Mouse (Mus musculus) MN1 (cell line): ENCODE results near the gene Taf8.
A peak's percentile ranks its signal among the peaks of the same experiment; 100 is the strongest.

Experiments used
- DNase-seq: peaks from one replicate; pipeline ENCODE4 v3.0.0-alpha.2; 2016; ENCODE audit warnings: low spot score

Taf8 gene

GRCm38 (mm10) chr17:47484241-47484921 lies 17.7 kb downstream of the Taf8 start:
- DNase-seq = peak; percentile 78

DNA sequence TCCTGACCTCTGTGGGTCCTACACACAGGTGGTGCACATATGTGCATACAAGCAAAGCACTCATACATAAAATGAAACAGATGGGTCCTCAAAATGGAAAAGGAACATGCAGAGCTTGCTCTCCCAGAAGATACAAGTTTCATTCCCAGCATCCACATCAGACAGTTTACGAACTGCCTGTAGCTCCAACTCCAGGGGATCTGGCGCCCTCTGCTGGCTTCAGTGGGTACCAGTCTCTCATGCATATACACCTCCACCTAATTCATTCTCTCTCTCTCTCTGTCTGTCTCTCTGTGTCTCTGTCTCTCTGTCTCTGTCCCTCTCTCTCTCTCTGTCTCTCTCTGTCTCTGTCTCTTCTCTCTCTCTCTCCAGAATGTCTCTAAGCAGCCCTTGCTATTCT lies 19.7 kb downstream of the Taf8 start:
- peak; percentile 73 for DNase-seq

DNA sequence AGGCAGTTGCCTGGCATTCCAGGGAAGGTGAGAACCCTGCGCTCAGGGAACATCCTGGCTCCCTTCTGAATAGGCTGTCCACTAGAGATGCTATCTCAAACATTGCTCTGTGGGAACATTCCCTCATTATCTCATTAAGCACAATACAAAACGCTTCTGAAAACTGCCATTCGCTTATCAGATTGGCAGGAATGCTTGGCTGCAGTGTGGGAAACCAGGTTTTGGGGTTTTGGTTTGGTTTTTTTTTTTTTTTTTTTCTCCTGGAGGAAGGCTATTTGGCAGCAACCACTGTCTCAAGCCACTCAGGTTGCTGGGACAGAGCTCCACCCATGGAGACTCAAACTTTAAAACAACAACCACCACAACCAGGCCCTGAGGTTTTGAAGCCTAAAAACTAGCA lies 22.2 kb downstream of the Taf8 start:
- peak; percentile 53 for DNase-seq

- no peak for DNase-seq
These were observed 26.4 kb downstream of the Taf8 start for GRCm38 (mm10) chr17:47475714-47476113.

GRCm38 (mm10) chr17:47475181-47475580 lies 26.9 kb downstream of the Taf8 start:
- no peak for DNase-seq

GRCm38 (mm10) chr17:47474250-47474649 lies 27.8 kb downstream of the Taf8 start:
- no peak for DNase-seq

GRCm38 (mm10) chr17:47473434-47473974 lies 28.6 kb downstream of the Taf8 start:
- no peak for DNase-seq

GRCm38 (mm10) chr17:47472435-47473350 lies 29.4 kb downstream of the Taf8 start:
- DNase-seq = no peak

GRCm38 (mm10) chr17:47470686-47471085 lies 31.4 kb downstream of the Taf8 start:
- peak; percentile 94 for DNase-seq

DNA sequence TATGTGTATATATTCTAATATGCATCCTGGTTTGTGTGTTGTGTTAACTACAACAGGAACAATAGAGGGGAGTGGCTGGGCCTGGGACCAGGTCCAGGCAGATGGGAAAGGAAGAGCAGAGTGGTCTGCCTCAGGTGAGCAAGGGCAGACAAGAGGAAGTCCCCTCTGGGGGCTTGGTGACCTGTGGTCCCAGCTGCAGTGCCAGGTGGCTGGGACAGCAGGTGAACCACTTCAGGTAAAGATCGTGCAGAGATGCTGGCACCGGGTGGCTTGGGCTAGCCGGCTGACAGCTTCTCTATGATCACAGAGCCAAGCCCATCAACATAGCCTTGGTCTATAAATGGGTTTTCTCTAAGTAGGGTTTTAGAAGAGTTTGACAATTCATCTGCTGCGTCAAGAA lies 32.0 kb downstream of the Taf8 start:
- DNase-seq = no peak

DNA sequence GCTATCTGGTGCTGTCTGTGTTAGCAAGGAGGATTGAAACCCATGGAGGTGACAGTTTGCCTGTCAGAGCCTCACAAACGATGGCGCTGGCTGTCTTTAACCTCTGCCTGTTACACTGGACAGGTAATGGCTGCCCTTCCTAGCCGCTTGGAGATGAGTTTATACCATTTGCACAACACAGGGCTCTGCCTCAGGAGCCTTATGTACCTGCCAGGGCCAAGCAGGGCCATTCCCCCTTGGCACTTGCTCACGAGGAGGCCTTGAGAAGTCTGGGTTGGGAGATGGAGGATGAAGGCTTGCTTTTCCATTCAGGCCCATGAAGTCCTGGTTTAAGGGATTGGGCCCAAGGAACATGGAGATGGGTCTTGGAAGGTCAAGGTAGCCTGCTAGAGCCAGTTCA lies 32.5 kb downstream of the Taf8 start:
- no peak for DNase-seq

DNA sequence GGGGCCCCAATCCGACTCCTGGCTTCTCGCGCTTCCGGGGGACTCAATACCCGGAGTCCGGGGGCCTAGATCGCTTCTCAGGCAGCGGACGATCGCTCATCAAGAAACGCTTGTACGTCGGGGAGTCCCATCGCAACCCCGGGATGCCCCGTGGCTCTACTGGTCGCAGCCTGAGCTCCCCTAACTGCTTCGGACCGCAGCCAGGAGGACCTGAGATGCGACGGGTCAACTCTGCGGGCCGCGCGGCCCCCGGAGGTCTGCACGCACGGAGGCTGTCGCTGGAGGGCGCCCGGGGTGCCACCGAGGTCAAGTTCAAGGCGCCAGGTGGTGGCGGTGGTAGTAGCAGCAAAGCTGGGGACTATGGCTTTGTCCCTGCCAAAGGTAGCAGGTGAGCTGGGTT lies 33.6 kb downstream of the Taf8 start:
- DNase-seq = no peak

DNA sequence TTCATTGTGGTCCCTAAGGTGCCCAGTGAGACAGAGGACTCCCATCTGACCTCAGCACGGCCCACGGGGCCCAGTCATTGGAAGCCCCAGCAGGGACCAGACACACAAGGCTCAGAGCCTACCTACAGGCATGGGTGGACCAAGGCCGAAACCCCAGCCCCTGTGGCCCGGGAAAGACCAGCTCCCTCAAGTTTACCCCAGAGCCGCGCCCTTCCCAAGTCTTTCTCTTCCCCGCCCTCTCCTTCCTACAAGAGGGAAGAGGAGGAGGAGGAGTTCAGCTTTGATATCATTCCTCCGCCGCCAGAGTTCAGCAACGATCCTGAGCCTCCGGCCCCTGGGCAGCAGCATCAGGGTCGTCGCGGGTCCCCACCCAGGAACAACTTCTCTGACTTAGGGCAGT lies 34.0 kb downstream of the Taf8 start:
- no peak for DNase-seq

GRCm38 (mm10) chr17:47467659-47468058 lies 34.4 kb downstream of the Taf8 start:
- DNase-seq = no peak

DNA sequence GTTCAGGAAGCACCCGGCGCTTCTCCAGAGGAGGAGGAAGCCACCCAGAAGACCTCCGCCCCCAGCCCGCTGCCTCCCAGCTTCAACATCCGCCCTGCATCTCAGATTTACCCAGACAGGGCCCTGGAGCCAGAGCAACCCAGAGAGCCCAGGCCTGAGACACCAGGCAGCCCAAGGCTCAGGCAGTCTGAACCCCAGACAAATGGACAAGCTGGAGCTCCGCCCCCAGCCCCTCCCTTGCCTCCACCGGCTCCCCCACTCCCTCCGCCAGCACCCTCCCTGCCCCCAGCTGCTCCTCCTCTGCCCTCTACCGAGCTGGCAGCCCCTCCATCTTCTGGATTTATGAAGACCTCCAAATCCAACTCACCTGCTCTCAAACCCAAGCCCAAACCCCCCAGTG lies 35.8 kb downstream of the Taf8 start:
- DNase-seq = no peak

GRCm38 (mm10) chr17:47465016-47465415 lies 37.1 kb downstream of the Taf8 start:
- DNase-seq = no peak

DNA sequence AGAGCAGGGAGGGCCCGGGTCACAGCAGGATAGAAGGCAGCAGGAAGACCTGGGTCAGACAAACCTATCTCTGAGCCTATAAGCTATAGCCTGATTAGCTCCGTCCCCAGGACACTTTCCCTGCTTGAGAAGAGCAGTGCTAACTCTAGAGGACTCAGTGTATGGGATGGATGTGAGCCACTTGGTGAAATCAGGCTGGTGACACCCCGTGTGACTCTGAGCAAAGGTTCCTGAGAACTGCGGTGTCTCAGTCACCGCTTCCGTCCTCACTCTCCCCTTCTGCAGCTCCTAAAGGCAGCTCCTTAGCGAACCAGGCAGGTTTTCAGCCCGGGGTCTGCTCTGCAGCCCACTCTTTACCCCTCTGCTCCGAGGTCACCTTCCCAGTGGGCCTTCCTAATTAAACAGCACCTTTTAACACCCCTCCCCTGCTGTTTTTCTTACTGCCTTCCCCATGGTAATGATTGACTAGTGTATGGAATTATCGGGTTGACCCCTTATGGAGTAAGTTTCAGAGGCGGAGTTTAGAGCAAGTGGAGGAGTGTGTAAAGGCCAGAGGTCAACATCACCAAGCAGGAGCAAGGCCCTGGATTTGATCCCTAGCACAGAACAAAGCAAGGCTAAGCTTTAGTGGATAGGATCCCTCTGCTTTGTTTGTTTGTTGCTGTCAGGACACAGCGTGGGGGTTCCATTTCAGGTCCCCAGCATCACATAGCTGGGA lies 37.7 kb downstream of the Taf8 start:
- DNase-seq = no peak

- no peak for DNase-seq
These were observed 39.2 kb downstream of the Taf8 start for GRCm38 (mm10) chr17:47462728-47463388.

GRCm38 (mm10) chr17:47462209-47462608 lies 39.9 kb downstream of the Taf8 start:
- DNase-seq = no peak

GRCm38 (mm10) chr17:47461688-47462087 lies 40.4 kb downstream of the Taf8 start:
- DNase-seq = no peak

DNA sequence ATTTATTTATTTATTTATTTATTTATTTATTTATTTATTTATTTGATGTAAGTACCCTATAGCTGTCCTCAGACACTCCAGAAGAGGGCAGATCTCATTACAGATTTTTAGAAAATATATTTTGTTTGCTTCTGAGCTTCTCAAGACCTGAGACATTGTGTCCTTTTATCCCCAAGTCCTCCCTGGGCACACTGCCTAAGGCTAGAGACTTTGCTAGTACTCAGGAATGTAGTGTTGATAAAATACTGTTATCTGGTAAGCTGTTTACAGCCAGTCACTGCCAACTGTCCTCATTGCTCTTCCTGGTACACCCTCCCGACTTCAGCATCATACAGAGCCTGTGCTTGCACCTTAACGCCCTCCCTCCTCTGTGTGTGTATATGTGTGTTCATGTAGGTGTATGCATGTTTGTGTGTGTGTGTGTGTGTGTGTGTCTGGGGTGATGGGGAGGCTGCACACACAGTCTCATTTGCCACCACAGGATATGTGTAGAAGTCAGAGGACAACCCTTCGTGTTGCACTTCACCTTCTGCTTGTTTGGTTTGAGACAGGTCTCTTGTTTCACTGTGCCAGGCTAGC lies 42.7 kb downstream of the Taf8 start:
- DNase-seq = no peak

DNA sequence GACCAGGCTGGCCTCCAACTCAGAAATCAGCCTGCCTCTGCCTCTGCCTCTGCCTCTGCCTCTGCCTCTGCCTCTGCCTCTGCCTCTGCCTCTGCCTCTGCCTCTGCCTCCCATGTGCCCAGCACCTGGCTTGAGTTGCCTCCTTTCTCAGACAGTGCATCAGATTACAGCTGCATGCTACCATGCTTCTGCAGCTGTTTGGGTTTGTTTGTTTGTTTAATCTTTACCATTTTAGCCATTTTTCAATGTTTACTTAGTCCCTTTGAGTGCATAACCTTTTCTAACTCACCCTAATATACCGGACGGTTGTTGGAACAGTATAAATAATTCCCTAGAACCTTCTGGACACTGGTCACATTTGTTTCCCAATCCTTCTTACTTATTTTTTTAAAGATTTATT lies 43.2 kb downstream of the Taf8 start:
- DNase-seq = no peak
